Mouse (Mus musculus) cerebellum, adult 9-11 months (tissue): ENCODE measurements around the gene Olfr362.
"Not testable (repeated sequence)": the region's sequence is repeated elsewhere in the genome, so short reads cannot be mapped to it uniquely, and the experiment has no call there.

Experiments used
- DNase-seq: peaks from one replicate; pipeline ENCODE4 v3.0.0; 2022

The Olfr362 gene

DNA sequence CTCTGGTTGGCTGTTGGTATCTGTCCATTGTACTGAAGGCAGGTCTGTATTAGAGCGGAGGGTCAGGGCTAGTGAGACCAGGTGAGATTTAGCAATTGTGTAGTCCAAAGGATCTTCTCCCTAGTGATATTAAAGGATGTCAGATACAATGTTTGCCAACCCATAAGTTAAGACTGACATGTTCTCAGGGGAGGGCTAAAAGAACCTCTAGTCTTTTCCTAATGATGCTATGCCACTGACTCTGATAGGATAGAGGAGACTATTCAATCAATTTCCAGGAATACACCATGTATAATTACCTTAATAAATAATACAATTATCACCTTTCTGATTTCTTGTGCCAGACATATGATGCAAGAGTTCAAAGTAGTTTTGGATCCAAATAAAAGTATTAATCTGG is at the start of gene Olfr362:
Olfr362 (minus strand) TSS at position 101 of the 400 bp plus-strand sequence.
- no peak for DNase-seq

DNA sequence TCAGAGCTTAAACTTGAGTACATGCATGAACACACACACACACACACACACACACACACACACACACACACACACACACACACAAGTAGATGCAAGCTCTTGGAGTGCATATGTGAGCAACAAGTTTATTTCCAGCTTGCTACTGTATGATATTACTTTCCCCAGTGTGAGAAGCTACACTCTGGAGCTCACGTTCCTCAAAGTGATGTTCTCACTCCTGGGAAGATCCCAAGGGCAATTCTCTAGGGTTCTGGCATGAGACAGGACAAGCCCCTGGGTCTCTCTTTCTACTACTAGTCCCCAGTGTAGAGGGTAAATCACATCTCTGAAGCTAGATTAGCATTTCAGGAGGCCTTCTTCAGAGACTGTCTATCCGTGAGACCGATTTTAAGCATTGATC is 21.3 kb upstream of the Olfr362 start, which contains the start of gene Olfr364-ps1:
Olfr364-ps1 (plus strand) TSS at position 301 of the 400 bp plus-strand sequence.
- DNase-seq = no peak

DNA sequence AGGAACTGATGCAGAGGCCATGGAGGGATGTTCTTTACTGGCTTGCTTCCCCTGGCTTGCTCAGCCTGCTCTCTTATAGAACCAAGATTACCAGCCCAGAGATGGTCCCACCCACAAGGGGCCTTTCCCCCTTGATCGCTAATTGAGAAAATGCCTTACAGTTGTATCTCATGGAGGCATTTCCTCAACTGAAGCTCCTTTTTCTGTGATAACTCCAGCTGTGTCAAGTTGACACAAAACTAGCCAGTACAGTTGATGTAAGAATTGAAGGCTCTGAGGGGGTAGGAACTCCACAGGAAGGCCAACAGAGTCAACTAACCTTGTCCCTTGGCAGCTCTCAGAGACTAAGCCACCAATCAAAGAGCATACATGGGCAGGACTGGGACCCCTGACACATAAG is 28.5 kb downstream of the Olfr362 start, which contains the start of gene Olfr361:
Olfr361 (minus strand) TSS at position 101 of the 400 bp plus-strand sequence.
- DNase-seq = not testable (repeated sequence)

DNA sequence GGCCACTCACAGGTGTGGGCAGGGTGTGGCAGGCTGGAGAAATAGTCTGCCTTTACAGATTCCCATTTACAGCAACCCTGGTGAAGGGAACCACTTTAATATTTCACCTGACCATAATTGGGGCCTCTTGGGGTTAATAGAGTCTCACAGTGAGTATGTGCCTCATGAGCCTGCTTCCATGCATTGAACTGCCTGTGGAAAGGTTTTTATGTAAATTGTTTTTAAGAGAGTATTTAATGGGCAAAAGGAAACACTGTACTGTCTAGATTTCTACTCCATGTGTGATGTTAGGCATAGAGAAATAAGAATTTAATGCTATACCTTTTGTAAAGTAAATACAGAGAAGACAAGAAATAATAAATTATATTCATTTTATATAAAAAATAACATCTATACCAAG is 52.3 kb downstream of the Olfr362 start, which contains the start of gene Olfr360:
Olfr360 (plus strand) TSS at position 301 of the 400 bp plus-strand sequence.
- no peak for DNase-seq
